Mouse (Mus musculus): ENCODE data around the gene Myh7b. TPM values are rescaled to one million over a fixed set of nuclear protein-coding genes. Genes with fewer than 3 reads are reported as not detected.

Gene Myh7b
- polyA plus RNA-seq, 1 experiment from 2014 or later, result 0.59 TPM

DNA sequence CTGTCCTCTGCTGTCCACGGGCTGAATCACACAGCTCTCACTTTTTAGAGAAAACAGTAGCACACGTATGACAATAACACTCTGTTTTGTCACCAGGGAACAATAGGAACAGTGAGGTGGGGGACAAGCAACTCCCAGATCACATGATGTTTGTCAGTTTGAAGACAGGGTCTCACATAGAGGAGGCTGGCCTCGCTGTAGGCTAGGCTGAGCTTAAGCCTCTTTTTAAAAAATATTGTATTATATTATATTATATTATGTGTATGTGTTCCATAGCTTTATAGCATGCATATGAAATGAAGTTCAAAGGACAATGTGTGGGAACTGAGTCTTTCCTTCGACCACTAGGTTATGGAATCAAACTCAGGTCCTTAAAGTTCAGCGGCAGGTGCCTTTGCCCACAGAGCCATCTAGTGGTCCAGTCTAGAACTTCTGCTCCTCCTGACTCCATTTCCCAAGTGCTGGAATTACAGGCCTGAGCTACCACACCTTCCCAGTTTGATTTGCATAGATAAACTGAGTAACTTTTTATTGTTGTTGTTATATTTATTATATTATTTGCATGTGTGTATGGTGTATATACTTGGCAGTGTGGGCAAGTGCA is 27.0 kb upstream of the Myh7b start:
- H3K36me3 ChIP-seq, result no peaks in the 10 kb centered on the region
- no peak overlapping the region for H3K4me2 ChIP-seq (replicated peaks)
- no peak overlapping the region for H3K4me3 ChIP-seq
- WGBS, result 38% methylated on average over 5 of the region's 5 CpGs
- H3K9ac ChIP-seq (replicated peaks), result no peak overlapping the region
- no peak overlapping the region for H3K27ac ChIP-seq (replicated peaks)
- peak; percentile 51; the same call in 1 of the 2 replicates for ATAC-seq (replicated peaks)
- no peaks in the 10 kb centered on the region for H3K4me1 ChIP-seq
- no peaks in the 10 kb centered on the region for H3K27me3 ChIP-seq
- no peaks in the 10 kb centered on the region for H3K9me3 ChIP-seq

DNA sequence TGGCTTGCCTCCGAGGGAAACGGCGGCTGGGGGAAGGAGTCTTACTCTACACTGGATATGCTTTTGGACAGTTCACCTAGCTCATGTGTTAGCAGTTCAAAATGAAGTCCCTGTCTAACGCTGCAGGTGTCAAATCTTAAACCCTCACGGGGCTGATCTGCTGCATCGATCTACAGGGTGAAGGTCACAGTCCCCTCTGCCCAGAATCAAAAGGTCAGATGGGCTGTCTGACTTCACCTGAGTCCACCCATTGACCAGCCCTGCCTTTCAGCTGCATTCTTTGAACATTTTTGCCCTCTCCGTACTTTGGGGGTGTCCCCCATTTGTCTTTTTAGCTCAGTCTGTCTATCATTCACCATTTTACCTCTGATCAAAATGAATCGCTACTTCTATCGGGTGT is 25.9 kb upstream of the Myh7b start:
- Histone ChIP-seq H3K27me3 (no peaks in the 10 kb centered on the region), H3K4me3 (no peak overlapping the region), H3K4me2 (replicated peaks) (no peak overlapping the region), H3K9me3 (no peaks in the 10 kb centered on the region), H3K9ac (replicated peaks) (no peak overlapping the region), H3K36me3 (no peaks in the 10 kb centered on the region), H3K4me1 (no peaks in the 10 kb centered on the region), H3K27ac (replicated peaks) (no peak overlapping the region)
- WGBS, result 66% methylated on average over 9 of the region's 9 CpGs
- ATAC-seq (replicated peaks), result no peak

DNA sequence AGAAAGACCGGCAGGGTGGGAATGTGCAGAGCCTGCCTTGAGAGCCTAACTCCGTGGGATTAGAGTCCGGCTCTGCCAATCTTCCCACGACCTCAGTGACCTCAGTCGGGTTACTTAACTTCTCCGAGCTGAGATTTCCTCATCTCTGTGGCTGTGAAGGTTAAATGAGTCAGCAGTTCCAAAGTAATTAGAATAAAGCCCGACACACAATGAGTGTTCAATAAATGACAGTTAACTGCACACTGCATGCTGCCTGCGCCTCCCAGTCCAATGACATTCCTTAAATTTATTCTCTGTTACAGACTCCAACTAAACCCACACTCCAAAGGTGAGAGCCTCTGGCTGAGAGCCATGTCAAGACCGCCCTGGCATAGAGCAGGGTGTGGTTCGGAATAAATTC is 25.5 kb upstream of the Myh7b start:
- 25% methylated on average over 10 of the region's 10 CpGs for WGBS
- Histone ChIP-seq H3K9me3 (no peaks in the 10 kb centered on the region), H3K4me2 (replicated peaks) (no peak overlapping the region)

DNA sequence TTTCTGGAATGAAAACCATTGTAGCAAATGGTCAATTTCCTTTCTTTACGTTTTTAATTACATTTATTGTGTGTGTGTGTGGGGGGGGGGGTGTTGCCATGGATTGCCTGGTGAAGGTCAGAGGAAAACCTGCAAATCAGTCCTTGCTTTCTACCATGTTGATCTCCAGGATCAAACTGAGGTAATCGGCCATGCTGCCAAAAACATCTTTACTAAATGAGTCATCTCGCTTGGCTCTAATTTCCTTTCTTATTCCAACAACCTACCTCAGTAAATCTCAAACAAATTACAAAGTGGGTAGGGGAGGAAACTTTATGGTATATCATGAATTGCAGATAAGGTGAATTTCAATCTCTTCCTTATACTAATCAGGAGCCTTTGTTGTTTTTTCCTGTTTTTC is 22.9 kb upstream of the Myh7b start:
- Histone ChIP-seq H3K4me1 (peaks cover 14% of the 10 kb centered on the region), H3K4me2 (replicated peaks) (no peak overlapping the region), H3K9me3 (no peaks in the 10 kb centered on the region), H3K4me3 (no peak overlapping the region), H3K9ac (replicated peaks) (no peak overlapping the region), H3K36me3 (no peaks in the 10 kb centered on the region), H3K27ac (replicated peaks) (no peak overlapping the region), H3K27me3 (no peaks in the 10 kb centered on the region)
- ATAC-seq (replicated peaks), result no peak
- WGBS, result 71% methylated on average over 3 of the region's 3 CpGs

More for the DNA sequence above, 25.5 kb upstream of the Myh7b start:
- no peak for ATAC-seq (replicated peaks)
- Histone ChIP-seq H3K27me3 (no peaks in the 10 kb centered on the region), H3K27ac (replicated peaks) (no peak overlapping the region), H3K36me3 (no peaks in the 10 kb centered on the region), H3K4me1 (no peaks in the 10 kb centered on the region), H3K9ac (replicated peaks) (no peak overlapping the region), H3K4me3 (no peak overlapping the region)

DNA sequence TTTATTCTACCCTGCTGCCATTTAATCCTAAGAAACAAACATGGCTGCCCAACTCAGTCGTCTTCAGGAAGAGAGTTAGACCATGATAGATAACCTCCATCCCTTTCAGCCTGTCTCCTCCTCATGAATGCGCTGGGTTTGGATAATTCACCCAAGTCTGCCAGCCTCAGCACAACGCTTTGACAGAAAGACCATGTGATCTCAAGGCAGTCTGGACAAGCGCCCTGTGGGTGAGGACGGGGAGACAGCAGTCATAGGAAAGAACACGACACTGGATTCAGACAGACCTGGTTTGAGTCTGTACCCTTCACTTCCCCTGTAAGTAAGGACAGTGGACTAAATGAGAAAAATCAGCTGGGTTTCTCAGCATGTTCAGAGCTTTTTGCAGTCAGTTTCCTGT is 21.5 kb upstream of the Myh7b start:
- WGBS, result 76% methylated on average over 6 of the region's 6 CpGs
- Histone ChIP-seq H3K4me2 (replicated peaks) (no peak overlapping the region), H3K36me3 (no peaks in the 10 kb centered on the region), H3K4me1 (peaks cover 14% of the 10 kb centered on the region), H3K4me3 (no peak overlapping the region), H3K27me3 (no peaks in the 10 kb centered on the region), H3K9ac (replicated peaks) (no peak overlapping the region), H3K9me3 (no peaks in the 10 kb centered on the region), H3K27ac (replicated peaks) (no peak overlapping the region)
- no peak for ATAC-seq (replicated peaks)

DNA sequence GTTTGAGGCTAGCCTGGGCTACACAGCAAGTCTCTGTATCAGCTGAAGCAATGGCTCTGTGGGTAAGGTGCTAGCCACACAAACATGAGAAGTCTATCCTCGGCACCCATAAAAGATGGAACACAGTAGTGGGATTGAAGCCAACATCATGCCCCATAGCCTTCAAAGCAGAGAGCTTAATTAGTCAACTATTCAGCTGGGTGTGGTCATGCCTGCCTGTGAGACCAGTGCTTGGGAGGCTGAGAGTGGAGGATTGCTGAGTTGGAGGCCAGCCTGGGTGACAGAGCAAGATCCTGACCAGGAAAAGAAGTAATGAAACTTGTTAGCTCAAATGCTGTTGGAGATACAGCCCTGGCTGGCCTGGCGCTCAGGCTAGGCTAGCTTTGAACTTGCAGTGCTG is 20.1 kb upstream of the Myh7b start:
- WGBS, result 84% methylated on average over 2 of the region's 2 CpGs
- Histone ChIP-seq H3K9me3 (no peaks in the 10 kb centered on the region), H3K27ac (replicated peaks) (no peak overlapping the region), H3K4me3 (no peak overlapping the region), H3K4me1 (peaks cover 14% of the 10 kb centered on the region), H3K36me3 (no peaks in the 10 kb centered on the region), H3K27me3 (no peaks in the 10 kb centered on the region), H3K4me2 (replicated peaks) (no peak overlapping the region), H3K9ac (replicated peaks) (no peak overlapping the region)
- ATAC-seq (replicated peaks), result no peak

DNA sequence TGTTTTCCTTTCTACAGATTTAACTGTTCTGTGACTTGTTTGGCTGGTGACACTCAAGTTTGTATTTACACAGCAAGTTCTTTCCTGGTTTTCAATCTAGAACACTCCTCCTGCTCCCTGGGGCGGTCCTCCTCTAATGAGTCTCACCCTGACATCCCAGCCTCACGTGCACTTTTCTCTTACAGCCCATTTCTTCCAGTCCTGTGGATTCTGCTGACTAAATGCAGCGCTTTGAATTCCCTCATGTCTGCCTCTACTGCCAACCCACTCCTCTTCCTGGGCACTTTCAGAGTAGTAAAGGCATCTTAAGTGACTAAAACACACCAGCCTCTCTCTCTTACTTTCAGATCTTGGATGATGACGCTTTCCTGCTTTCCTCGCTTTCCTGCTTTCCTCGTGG is 19.3 kb upstream of the Myh7b start:
- peaks cover 14% of the 10 kb centered on the region for H3K4me1 ChIP-seq
- H3K9ac ChIP-seq (replicated peaks), result peak overlapping the region; percentile 68
- ATAC-seq (replicated peaks), result no peak

DNA sequence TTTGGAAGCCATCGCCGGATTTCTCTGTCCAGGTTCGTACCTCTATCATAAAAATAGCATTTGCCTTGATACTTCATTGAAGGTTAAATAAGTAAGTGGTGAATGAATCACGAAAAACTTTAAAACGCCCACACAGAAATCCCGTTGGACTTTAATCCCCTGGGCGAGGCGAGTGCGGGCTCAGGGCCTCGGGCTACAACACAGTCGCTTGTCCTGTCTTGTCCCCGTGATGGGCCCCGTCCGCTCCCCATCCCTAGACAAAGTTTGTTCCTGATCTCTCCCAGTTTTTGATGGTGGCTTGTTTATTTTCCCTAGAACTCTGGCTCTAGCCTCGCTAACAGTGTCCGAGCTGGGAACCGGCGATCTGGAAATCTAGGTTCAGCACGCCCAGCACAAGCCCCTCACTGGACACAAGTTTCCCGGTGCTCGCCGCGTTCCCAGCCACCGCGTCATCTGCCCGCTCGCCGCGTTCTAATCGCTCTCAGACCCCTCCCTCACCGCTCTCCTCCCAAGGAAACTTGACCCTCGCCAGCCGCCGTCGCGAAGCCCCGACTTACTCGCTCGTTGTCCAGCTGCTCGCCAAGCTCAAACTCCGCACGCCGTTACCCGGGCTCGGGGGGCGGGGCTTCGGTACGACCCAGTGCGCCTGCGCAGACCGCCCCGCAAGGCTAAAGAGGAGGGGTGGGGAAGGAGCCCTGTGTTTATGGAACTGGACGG is 18.7 kb upstream of the Myh7b start, which contains the start of gene Gss:
Gss (minus strand) TSS at position 674 of the 717 bp plus-strand sequence.
- Histone ChIP-seq H3K27me3 (no peaks in the 10 kb centered on the region), H3K27ac (replicated peaks) (peak within 1 kb of the TSS; percentile 69), H3K4me2 (replicated peaks) (peak within 1 kb of the TSS; percentile 81), H3K36me3 (no peaks in the 10 kb centered on the region), H3K9ac (replicated peaks) (peak within 1 kb of the TSS; percentile 68), H3K4me3 (peak within 1 kb of the TSS; percentile 69), H3K4me1 (peaks cover 14% of the 10 kb centered on the region), H3K9me3 (no peaks in the 10 kb centered on the region)
- peak; percentile 92 for ATAC-seq (replicated peaks)
- under 1% methylated on average over 53 of the region's 53 CpGs for whole genome bisulfite sequencing

More for the DNA sequence above, 19.3 kb upstream of the Myh7b start:
- H3K4me2 ChIP-seq (replicated peaks), result peak overlapping the region; percentile 81
- peak overlapping the region; percentile 69 for H3K4me3 ChIP-seq
- no peaks in the 10 kb centered on the region for H3K36me3 ChIP-seq
- peak overlapping the region; percentile 69 for H3K27ac ChIP-seq (replicated peaks)
- H3K27me3 ChIP-seq, result no peaks in the 10 kb centered on the region
- 3% methylated on average over 6 of the region's 6 CpGs for WGBS
- H3K9me3 ChIP-seq, result no peaks in the 10 kb centered on the region

DNA sequence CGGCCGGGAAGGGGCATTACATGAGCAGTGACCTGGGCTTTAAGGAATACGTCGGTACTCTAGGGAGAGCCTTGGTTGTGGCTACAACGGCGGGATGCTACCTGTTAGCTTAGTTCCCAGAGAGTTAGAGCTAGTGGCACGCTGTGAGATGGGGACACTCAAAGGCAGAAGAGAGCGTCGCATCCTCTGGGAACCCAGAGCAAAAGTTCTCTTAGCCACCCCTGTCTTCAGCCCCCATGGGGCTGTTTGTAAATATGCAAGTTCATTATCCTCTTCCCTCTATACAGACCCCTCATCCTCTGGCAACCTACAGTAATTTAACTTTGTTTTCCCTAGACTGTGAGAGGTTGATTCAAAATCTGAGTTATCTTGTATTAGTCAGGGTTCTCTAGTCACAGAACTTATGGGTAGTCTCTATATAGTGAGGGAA is 18.1 kb upstream of the Myh7b start:
- peak overlapping the region; percentile 68 for H3K9ac ChIP-seq (replicated peaks)
- no peaks in the 10 kb centered on the region for H3K27me3 ChIP-seq
- no peaks in the 10 kb centered on the region for H3K9me3 ChIP-seq
- WGBS, result 1% methylated on average over 9 of the region's 9 CpGs
- peak overlapping the region; percentile 50; the same call in 1 of the 2 replicates for H3K27ac ChIP-seq (replicated peaks)
- H3K4me3 ChIP-seq, result peak overlapping the region; percentile 69
- peaks cover 14% of the 10 kb centered on the region for H3K4me1 ChIP-seq
- peak overlapping the region; percentile 81 for H3K4me2 ChIP-seq (replicated peaks)
- H3K36me3 ChIP-seq, result no peaks in the 10 kb centered on the region
- no peak; the same call in 1 of the 2 replicates for ATAC-seq (replicated peaks)

DNA sequence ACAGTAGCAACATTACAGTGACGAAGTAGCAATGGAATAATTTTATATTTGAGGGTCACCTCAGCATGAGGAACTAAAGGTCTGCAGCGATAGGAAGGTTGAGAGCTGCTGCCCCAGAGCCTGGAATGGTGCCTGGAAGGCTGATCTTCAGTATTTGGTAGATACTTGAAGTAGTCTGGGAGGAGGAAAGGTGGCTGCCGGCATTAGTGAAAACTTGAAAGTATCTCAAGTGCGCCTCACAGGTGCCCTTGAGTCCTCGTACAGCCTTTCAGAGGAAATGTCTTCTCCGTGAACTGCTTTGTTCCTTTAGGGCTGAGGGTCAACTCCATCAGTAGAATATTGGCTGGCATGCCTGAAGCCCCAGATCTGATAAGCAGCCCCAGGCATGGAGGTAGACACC is 15.5 kb upstream of the Myh7b start:
- WGBS, result 79% methylated on average over 6 of the region's 6 CpGs
- Histone ChIP-seq H3K9ac (replicated peaks) (no peak overlapping the region), H3K27ac (replicated peaks) (no peak overlapping the region), H3K4me2 (replicated peaks) (no peak overlapping the region), H3K27me3 (no peaks in the 10 kb centered on the region), H3K9me3 (no peaks in the 10 kb centered on the region), H3K36me3 (no peaks in the 10 kb centered on the region), H3K4me3 (no peak overlapping the region), H3K4me1 (peaks cover 14% of the 10 kb centered on the region)
- ATAC-seq (replicated peaks), result no peak

DNA sequence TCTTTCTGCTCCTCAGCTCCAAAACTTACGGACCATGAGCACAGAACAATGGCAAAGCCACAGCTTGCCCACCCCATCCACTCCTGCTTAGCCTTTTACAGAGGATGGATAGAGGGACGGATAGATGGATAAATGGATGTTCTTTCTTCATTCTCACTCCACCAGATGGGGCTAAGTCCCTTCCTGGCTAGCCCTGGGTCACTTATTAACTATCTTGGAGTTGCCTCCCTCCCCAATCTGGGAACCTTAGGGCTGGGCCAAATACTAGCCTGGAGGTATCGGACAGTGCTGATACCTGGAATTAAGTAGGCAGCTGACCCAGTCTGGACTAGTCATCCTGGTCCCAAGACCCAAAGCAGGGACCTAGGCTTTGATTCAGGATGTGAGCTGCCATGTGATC is 7.3 kb upstream of the Myh7b start:
- WGBS, result 66% methylated on average over 3 of the region's 3 CpGs
- no peak overlapping the region for H3K4me2 ChIP-seq (replicated peaks)
- no peaks in the 10 kb centered on the region for H3K9me3 ChIP-seq
- H3K27ac ChIP-seq (replicated peaks), result no peak overlapping the region
- ATAC-seq (replicated peaks), result no peak
- H3K27me3 ChIP-seq, result no peaks in the 10 kb centered on the region
- H3K4me3 ChIP-seq, result no peak overlapping the region
- no peak overlapping the region for H3K9ac ChIP-seq (replicated peaks)
- no peaks in the 10 kb centered on the region for H3K36me3 ChIP-seq
- no peaks in the 10 kb centered on the region for H3K4me1 ChIP-seq

DNA sequence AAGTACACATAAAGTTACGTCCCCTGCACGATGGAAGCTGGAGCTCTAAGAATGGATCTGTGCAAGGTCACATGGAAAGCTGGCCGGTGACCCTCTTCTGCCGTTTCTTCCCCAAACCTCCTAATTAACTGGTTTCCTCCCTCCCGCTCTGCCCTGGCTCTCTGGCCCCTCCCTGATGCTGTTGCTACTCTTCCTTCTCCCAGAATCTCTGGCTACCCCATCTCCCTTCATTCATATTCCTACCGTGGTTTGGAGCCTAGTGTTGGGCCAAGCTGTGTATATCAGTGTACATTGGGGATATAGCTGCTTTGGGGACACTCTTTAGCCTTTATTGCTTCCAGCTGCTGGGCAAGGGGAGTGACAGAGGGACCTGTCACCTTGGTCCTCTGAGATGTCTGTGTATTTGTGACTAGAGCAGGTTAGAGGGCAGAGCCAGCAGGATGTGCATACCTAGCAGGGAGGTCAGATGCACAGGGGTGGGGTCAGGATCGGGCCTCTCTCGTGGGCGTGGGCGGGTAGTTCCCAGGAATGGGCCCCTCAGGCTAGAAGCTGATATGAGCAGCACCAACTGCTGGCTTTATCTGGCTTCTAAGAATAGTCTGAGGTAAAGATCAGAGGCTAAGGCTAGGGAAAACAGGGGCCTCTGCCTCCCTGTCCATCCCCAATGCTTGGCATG is 6.3 kb upstream of the Myh7b start:
- ATAC-seq (replicated peaks), result no peak
- no peaks in the 10 kb centered on the region for H3K9me3 ChIP-seq
- 59% methylated on average over 10 of the region's 10 CpGs for WGBS

More for the DNA sequence above, 6.3 kb upstream of the Myh7b start:
- no peaks in the 10 kb centered on the region for H3K36me3 ChIP-seq
- no peak overlapping the region for H3K4me2 ChIP-seq (replicated peaks)
- no peaks in the 10 kb centered on the region for H3K4me1 ChIP-seq
- H3K4me3 ChIP-seq, result no peak overlapping the region
- no peak overlapping the region for H3K9ac ChIP-seq (replicated peaks)
- H3K27ac ChIP-seq (replicated peaks), result no peak overlapping the region
- no peaks in the 10 kb centered on the region for H3K27me3 ChIP-seq
